Mouse (Mus musculus): ENCODE measurements at regions not wholly inside any gene's neighbourhood (a gene's known extent, or its start where the extent isn't known, plus 50 kb on each side); places are given as distances from the start of the nearest gene placed in this dataset.
"Not testable (repeated sequence)": the region's sequence is repeated elsewhere in the genome, so short reads cannot be mapped to it uniquely, and the experiment has no call there.

GRCm38 (mm10) chr11:45396009-45396408, 455.8 kb upstream of the Clint1 start:
- 0 out of 2 replicates have a peak, but pooled peaks have one; percentile 34 for ATAC-seq (ENCODE audit: low FRiP score)

GRCm38 (mm10) chr11:45398188-45398587, 453.7 kb upstream of the Clint1 start:
- TF ChIP-seq CTCF (IDR thresholded peaks at IDR 0.05) = no peak
- H3K4me1 ChIP-seq (ENCODE audit: insufficient read depth, low read length) = no peaks in the 10 kb centered on the region
- 69% methylated on average over 6 of the region's 6 CpGs for WGBS

More at GRCm38 (mm10) chr11:45396009-45396408, 455.8 kb upstream of the Clint1 start:
- H3K36me3 ChIP-seq (ENCODE audit: insufficient read depth, low read length) = no peaks in the 10 kb centered on the region
- no peaks in the 10 kb centered on the region for H3K9me3 ChIP-seq (ENCODE audit: low read length)
- no peak overlapping the region for H3K27ac ChIP-seq (ENCODE audit: low read depth, low read length)
- DNase-seq (ENCODE audit: low spot score) = peak; percentile 57
- no peak overlapping the region for H3K9ac ChIP-seq (replicated peaks; ENCODE audit: low read length, poor library complexity, severe bottlenecking)
- H3K27me3 ChIP-seq (ENCODE audit: insufficient read depth, low read length) = no peaks in the 10 kb centered on the region
- H3K4me1 ChIP-seq (ENCODE audit: insufficient read depth, low read length) = no peaks in the 10 kb centered on the region
- WGBS = 21% methylated on average over 3 of the region's 3 CpGs
- TF ChIP-seq CTCF (IDR thresholded peaks at IDR 0.05) = no peak
- no peak overlapping the region for H3K4me3 ChIP-seq (ENCODE audit: low read depth, low read length)
- H3K4me2 ChIP-seq (ENCODE audit: low read depth, low read length, poor library complexity, severe bottlenecking) = no peak overlapping the region

GRCm38 (mm10) chr11:45404377-45405029, 447.3 kb upstream of the Clint1 start:
- no peak for TF ChIP-seq CTCF (IDR thresholded peaks at IDR 0.05)
- DNase-seq (ENCODE audit: low spot score) (peak; percentile 38), ATAC-seq (ENCODE audit: low FRiP score) (no peak)
- Histone ChIP-seq H3K4me2 (ENCODE audit: low read depth, low read length, poor library complexity, severe bottlenecking) (no peak overlapping the region), H3K4me3 (ENCODE audit: low read depth, low read length) (no peak overlapping the region), H3K27ac (ENCODE audit: low read depth, low read length) (no peak overlapping the region), H3K36me3 (ENCODE audit: insufficient read depth, low read length) (no peaks in the 10 kb centered on the region), H3K4me1 (ENCODE audit: insufficient read depth, low read length) (no peaks in the 10 kb centered on the region), H3K9ac (replicated peaks; ENCODE audit: low read length, poor library complexity, severe bottlenecking) (no peak overlapping the region), H3K27me3 (ENCODE audit: insufficient read depth, low read length) (no peaks in the 10 kb centered on the region), H3K9me3 (ENCODE audit: low read length) (no peaks in the 10 kb centered on the region)
- 83% methylated on average over 10 of the region's 10 CpGs for WGBS

More at GRCm38 (mm10) chr11:45398188-45398587, 453.7 kb upstream of the Clint1 start:
- no peaks in the 10 kb centered on the region for H3K9me3 ChIP-seq (ENCODE audit: low read length)
- no peak overlapping the region for H3K27ac ChIP-seq (ENCODE audit: low read depth, low read length)
- ATAC-seq (ENCODE audit: low FRiP score) (no peak), DNase-seq (ENCODE audit: low spot score) (peak; percentile 44)
- no peaks in the 10 kb centered on the region for H3K27me3 ChIP-seq (ENCODE audit: insufficient read depth, low read length)
- no peak overlapping the region for H3K4me2 ChIP-seq (ENCODE audit: low read depth, low read length, poor library complexity, severe bottlenecking)
- H3K4me3 ChIP-seq (ENCODE audit: low read depth, low read length) = no peak overlapping the region
- no peaks in the 10 kb centered on the region for H3K36me3 ChIP-seq (ENCODE audit: insufficient read depth, low read length)
- H3K9ac ChIP-seq (replicated peaks; ENCODE audit: low read length, poor library complexity, severe bottlenecking) = no peak overlapping the region

GRCm38 (mm10) chr11:45424066-45424465, 427.8 kb upstream of the Clint1 start:
- H3K4me3 ChIP-seq (ENCODE audit: low read depth, low read length); H3K36me3 ChIP-seq (ENCODE audit: insufficient read depth, low read length); H3K4me2 ChIP-seq (ENCODE audit: low read depth, low read length, poor library complexity, severe bottlenecking); H3K4me1 ChIP-seq (ENCODE audit: insufficient read depth, low read length); H3K9me3 ChIP-seq (ENCODE audit: low read length); ATAC-seq (ENCODE audit: low FRiP score); H3K27ac ChIP-seq (ENCODE audit: low read depth, low read length); H3K9ac ChIP-seq (replicated peaks; ENCODE audit: low read length, poor library complexity, severe bottlenecking); DNase-seq (ENCODE audit: low spot score); H3K27me3 ChIP-seq (ENCODE audit: insufficient read depth, low read length): not testable (repeated sequence)

GRCm38 (mm10) chr11:45440937-45441720, 410.7 kb upstream of the Clint1 start:
- Histone ChIP-seq H3K4me3 (ENCODE audit: low read depth, low read length) (no peak overlapping the region), H3K4me1 (ENCODE audit: insufficient read depth, low read length) (no peaks in the 10 kb centered on the region), H3K27ac (ENCODE audit: low read depth, low read length) (no peak overlapping the region), H3K9me3 (ENCODE audit: low read length) (no peaks in the 10 kb centered on the region), H3K36me3 (ENCODE audit: insufficient read depth, low read length) (no peaks in the 10 kb centered on the region), H3K9ac (replicated peaks; ENCODE audit: low read length, poor library complexity, severe bottlenecking) (no peak overlapping the region), H3K27me3 (ENCODE audit: insufficient read depth, low read length) (no peaks in the 10 kb centered on the region), H3K4me2 (ENCODE audit: low read depth, low read length, poor library complexity, severe bottlenecking) (no peak overlapping the region)
- ATAC-seq (ENCODE audit: low FRiP score) = no peak
- 61% methylated on average over 3 of the region's 3 CpGs for WGBS
- TF ChIP-seq CTCF (IDR thresholded peaks at IDR 0.05) = no peak
- no peak for DNase-seq (ENCODE audit: low spot score)

GRCm38 (mm10) chr11:45446512-45446911, 405.3 kb upstream of the Clint1 start:
- H3K4me3 ChIP-seq (ENCODE audit: low read depth, low read length) = no peak overlapping the region
- H3K36me3 ChIP-seq (ENCODE audit: insufficient read depth, low read length) = no peaks in the 10 kb centered on the region
- no peak for DNase-seq (ENCODE audit: low spot score)
- no peaks in the 10 kb centered on the region for H3K27me3 ChIP-seq (ENCODE audit: insufficient read depth, low read length)
- no peaks in the 10 kb centered on the region for H3K4me1 ChIP-seq (ENCODE audit: insufficient read depth, low read length)
- no peaks in the 10 kb centered on the region for H3K9me3 ChIP-seq (ENCODE audit: low read length)
- TF ChIP-seq CTCF (IDR thresholded peaks at IDR 0.05) = no peak
- H3K9ac ChIP-seq (replicated peaks; ENCODE audit: low read length, poor library complexity, severe bottlenecking) = no peak overlapping the region
- no peak for ATAC-seq (ENCODE audit: low FRiP score)
- H3K27ac ChIP-seq (ENCODE audit: low read depth, low read length) = no peak overlapping the region
- no peak overlapping the region for H3K4me2 ChIP-seq (ENCODE audit: low read depth, low read length, poor library complexity, severe bottlenecking)
- 67% methylated on average over 2 of the region's 2 CpGs for WGBS

Data from midbrain, postnatal 0 days (tissue).